Mouse (Mus musculus) lung, postnatal 25 days (tissue): Measurements from ENCODE around the gene Nedd9.
A peak's percentile ranks its signal among the peaks of the same experiment; 100 is the strongest.

ENCODE experiments used
- DNase-seq: peaks from one replicate; pipeline ENCODE4 v3.0.0; 2022; ENCODE audit warnings: low spot score

Gene Nedd9

GRCm38 (mm10) chr13:41410191-41411074 is 76.7 kb downstream of the Nedd9 start:
- DNase-seq, result no peak

- DNase-seq, result no peak
Measured at GRCm38 (mm10) chr13:41409291-41409690, 77.9 kb downstream of the Nedd9 start.

GRCm38 (mm10) chr13:41408374-41408952 is 78.7 kb downstream of the Nedd9 start:
- no peak for DNase-seq

- DNase-seq, result no peak
Measured at GRCm38 (mm10) chr13:41405009-41405408, 82.2 kb downstream of the Nedd9 start.

DNA sequence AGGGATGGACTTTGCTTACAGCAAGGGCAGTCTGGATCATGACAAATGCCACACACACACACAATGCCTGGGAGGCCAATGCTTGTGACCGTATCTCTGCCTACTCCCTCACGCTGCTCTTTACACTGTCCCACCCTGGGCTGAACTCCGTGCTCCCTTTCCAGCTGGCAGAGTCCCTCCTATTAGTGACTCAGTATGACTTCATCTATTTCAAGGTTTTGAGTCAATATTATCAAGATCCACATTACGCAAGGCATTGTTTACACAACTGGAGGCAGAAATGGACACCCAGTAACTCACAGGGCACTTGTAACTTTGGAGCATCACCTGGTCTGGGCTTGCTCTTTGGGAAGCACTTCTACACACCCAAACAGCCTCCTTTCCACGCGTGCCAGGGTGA is 83.3 kb downstream of the Nedd9 start:
- peak; percentile 90 for DNase-seq

DNA sequence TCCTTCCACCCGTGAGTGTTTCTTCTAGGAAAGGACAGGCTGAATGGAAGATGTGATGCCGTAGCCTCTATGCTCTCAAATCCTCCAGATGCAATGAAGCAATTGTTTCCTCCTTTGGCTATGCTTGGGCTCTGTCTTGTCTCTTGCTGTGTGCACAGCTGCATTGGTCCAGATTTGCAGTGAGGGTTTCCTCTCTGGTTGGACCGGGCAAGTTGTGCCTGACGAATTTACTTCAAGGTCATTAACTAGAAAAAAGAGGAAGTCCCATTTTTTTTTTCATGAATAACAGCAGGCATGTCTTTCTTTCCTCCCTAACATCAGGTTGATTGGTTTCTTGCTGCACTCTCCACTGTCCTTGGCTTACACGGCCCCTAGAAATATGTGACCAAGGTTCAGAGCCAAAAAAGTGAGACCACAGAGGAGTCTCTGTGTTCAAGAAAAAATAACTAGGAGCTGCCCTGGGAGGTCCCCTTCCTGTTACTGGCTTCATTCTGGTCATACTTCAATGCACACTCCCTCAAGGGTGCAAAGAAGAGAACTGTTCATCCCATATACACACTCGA is 84.6 kb downstream of the Nedd9 start:
- DNase-seq, result no peak

DNA sequence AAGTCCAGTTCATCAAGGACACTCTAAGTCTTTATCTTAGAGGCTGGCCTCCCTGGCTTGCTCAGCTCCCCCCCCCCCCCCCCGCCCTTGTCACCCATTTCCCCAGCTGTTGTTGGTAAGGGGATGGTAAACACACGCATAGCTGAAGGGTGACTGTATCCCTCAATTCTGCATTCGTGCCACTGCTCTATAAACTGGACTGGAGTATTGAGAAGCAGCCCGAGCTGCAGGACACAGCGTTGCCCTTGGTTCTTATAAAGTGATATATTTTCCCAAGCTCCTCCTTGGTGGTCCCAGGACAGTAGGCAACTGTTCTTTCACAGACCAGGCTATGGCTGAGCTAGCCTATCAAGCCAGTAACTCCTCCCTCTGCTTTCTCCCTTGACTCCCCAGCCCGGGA is 85.4 kb downstream of the Nedd9 start:
- DNase-seq, result no peak

- no peak for DNase-seq
Measured at GRCm38 (mm10) chr13:41400289-41400688, 86.9 kb downstream of the Nedd9 start.

DNA sequence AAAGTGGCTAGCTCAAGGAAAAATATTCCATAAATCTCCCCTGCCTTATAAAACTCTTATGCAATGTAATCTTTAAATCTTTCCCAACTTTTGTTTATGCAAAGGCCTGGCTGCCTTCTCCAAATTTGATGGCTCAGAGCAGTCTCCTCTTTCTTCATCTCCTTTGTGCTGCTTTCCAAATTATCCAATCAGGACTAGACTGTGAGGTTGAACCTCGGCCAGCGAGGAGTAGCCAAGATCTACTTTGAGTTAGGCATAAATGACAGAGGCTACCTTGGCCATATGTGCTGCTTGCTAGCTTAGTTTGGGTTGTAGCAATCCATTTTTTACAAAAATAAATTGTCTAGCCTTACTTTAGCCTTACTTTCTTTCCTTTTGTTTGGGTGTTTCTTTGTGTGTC is 95.0 kb downstream of the Nedd9 start:
- DNase-seq, result no peak

GRCm38 (mm10) chr13:41390698-41391097 is 96.5 kb downstream of the Nedd9 start:
- DNase-seq, result no peak

DNA sequence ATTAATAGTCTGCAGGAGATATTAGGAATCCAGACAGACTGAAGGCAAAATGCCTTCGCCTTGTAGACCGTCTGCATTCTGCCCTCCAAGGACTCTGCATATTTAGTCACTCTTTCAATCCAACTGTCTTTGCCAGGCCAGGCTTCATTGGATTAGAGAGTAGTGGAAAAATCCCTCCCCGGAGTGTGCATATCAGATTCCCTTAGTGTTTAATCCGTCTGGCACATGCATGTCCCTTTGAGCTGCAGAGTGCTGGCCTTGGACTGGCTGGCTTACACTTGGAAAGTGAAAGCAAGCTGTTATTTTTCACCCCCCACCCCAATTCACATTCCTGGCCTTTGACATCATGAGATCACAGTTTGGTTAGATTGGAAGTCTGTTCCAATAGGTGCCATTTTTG is 100.6 kb downstream of the Nedd9 start:
- DNase-seq, result peak; percentile 53

DNA sequence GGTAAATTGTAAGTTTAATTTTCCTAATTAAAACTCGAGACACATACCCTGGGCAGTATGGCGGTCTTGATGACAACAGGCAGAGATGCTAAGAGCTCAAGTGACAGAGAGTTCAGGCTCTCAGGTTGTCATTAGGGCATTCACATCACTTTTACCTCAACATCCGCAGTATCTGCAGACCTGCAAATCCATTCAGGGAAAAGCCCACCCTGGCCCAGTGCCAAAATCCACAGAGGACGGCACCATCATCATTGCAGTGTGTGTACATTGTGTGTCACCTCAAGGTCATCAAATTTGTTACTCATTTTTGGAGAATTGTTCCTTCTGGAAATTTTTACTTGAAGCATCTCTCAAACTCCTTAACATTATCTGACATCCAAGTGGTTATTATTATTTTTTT is 102.3 kb downstream of the Nedd9 start:
- DNase-seq, result no peak

DNA sequence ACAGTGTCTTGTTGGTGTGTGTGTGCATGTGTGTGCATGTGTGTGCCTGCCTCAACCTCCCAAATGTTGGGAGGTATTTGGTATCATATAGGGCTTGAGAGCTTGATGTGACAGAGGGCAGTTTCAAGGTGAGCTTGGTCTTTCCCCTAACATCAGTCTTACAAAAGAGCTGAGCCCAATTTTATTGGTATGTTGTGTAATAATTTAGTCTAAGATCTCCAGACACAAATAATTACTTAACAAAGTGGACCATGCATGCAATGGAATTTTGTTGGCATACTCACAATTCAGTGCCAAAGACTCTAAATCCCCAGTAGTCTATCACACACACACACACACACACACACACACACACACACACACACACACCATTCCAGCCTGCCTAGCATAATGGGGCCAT is 104.5 kb downstream of the Nedd9 start:
- DNase-seq, result no peak

GRCm38 (mm10) chr13:41381806-41382546 is 105.2 kb downstream of the Nedd9 start:
- no peak for DNase-seq

DNA sequence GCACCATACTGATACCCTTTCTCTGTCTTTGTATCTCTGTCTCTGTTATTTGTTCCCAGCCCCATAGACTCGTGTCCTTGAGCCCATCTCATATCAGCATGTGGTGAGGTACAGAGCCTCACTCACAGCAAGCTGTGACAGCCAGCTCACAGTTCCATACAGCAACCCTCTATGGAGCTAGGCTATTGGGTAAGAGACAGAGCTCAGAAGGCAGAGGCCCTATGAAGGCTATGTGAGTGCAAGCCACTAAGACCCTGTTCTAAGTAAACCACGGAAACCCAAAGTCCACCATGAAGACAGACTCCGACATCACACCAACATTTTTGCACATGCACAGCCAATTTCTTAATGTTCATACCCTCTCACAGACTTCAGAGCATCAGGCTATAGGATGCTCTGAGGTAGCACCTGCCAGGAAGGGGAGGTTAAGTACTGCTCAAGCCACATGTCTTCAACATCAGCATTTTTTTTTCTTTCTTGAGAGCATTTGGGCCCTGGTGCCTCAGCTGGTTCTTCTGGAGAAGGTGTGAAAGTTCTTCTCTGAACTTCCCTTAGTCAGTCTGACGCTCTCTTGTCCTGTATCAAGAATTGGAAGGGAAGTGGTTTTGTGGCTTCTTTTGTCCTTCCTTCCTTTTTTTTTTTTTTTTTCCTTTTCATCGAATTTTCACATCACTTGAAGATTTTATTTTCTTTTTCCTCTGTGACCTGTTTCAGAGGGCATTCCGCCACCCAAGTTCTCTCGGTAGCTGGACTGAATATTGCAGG is 105.9 kb downstream of the Nedd9 start:
- DNase-seq, result peak; percentile 17

GRCm38 (mm10) chr13:41379951-41380465 is 107.2 kb downstream of the Nedd9 start:
- DNase-seq, result no peak

DNA sequence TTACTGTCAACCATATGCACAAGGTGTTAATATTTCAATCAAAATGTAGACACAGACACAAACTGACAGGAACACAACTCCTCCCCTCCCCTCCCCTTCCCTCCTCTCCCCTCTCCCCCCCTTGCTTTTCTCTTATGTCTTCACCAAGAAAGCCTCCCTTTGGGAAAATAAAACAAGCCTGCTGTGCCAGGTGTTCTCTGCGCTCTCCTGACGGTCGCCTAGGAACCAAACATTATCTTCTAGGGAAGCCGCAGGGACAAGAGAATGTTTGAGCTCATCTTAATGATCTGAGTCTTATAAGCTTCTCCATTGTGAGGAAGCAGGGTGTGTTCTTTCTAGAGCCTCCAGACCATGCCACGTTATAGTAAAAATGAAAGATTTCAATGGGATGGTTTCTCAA is 108.7 kb downstream of the Nedd9 start:
- no peak for DNase-seq

DNA sequence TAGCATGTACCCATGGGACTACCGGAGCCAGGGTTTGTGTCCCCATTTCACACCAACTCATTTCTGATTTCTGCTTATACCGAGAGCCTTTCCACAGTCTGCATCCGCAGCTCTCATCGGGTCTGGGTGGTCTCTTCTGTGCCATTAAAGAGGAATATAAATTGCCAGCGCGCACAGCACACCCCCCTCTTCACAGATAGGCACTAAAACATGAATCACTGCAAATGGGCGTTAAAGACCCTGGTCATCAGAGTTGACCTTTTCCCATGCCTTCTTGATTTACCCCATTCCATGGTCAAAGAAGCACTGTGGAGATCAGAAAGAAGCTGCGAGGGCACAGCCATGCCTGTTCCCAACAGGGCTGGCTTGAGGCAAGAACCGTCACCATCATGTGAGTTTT is 109.3 kb downstream of the Nedd9 start:
- no peak for DNase-seq

- DNase-seq, result no peak
Measured at GRCm38 (mm10) chr13:41377011-41377431, 110.1 kb downstream of the Nedd9 start.

GRCm38 (mm10) chr13:41376111-41376510 is 111.1 kb downstream of the Nedd9 start:
- no peak for DNase-seq

- DNase-seq, result no peak
Measured at GRCm38 (mm10) chr13:41375696-41376095, 111.5 kb downstream of the Nedd9 start.

- DNase-seq, result no peak
Measured at GRCm38 (mm10) chr13:41374886-41375285, 112.3 kb downstream of the Nedd9 start.
